8 mouse cellular contexts compared by ENCODE assay signal in genomic region chr7:35055619-35056435, GRCm38 (mm10). TPM values are rescaled to one million over a fixed set of nuclear protein-coding genes. Genes with fewer than 3 reads are reported as not detected.
DNase-seq lines count a peak whose midpoint lies in the region; ATAC-seq and TF ChIP-seq lines count a peak whose summit lies in the region.

No protein-coding gene starts in this region.

- peak; percentile 34 for DNase-seq in ES-E14 (ENCODE audit: low read depth, low spot score)
- DNase-seq in adrenal gland, postnatal 4 days (ENCODE audit: low spot score in 2 of 2): peak; percentile 35 to 39
- peak; percentile 63 for DNase-seq in embryonic facial prominence, embryonic 14.5 days (ENCODE audit: low spot score)
- DNase-seq in heart, embryonic 10.5 days (ENCODE audit: low spot score): peak; percentile 81
- peak; percentile 38 to 59 for DNase-seq in kidney, postnatal 25 days
- DNase-seq in ovary, postnatal 36 days (ENCODE audit: low spot score): no peak

- H3K27ac ChIP-seq in ES-E14 (ENCODE audit: insufficient read depth, low read depth, low read length, poor library complexity, severe bottlenecking): peak overlapping the region; percentile 80
- H3K27ac ChIP-seq in embryonic facial prominence, embryonic 14.5 days (replicated peaks; ENCODE audit: low read depth, low read length): peak overlapping the region; percentile 84
- peak overlapping the region; percentile 97 for H3K27ac ChIP-seq in heart, embryonic 10.5 days
- peak overlapping the region; percentile 93 for H3K27ac ChIP-seq in liver, embryonic 12.5 days
- H3K27ac ChIP-seq in neural tube, embryonic 12.5 days: peak overlapping the region; percentile 84

- H3K4me2 ChIP-seq in embryonic facial prominence, embryonic 14.5 days (ENCODE audit: low read depth, low read length): peak overlapping the region; percentile 92
- peak overlapping the region; percentile 79 for H3K4me2 ChIP-seq in liver, embryonic 12.5 days
- H3K4me2 ChIP-seq in neural tube, embryonic 12.5 days (replicated peaks): peak overlapping the region; percentile 80

- H3K36me3 ChIP-seq in ES-E14 (ENCODE audit: control insufficient read depth, insufficient read depth, low read length, poor library complexity, severe bottlenecking): no peaks in the 10 kb centered on the region
- H3K36me3 ChIP-seq in embryonic facial prominence, embryonic 14.5 days (ENCODE audit: control insufficient read depth, insufficient read depth, low read length): no peaks in the 10 kb centered on the region
- 0 out of 2 replicates have a peak, but pooled peaks cover 4% of the 10 kb centered on the region for H3K36me3 ChIP-seq in heart, embryonic 10.5 days
- H3K36me3 ChIP-seq in liver, embryonic 12.5 days: peaks cover 16% of the 10 kb centered on the region
- H3K36me3 ChIP-seq in neural tube, embryonic 12.5 days: no peaks in the 10 kb centered on the region

- no peaks in the 10 kb centered on the region for H3K9me3 ChIP-seq in ES-E14 (ENCODE audit: control insufficient read depth, insufficient read depth, low read depth, low read length)
- H3K9me3 ChIP-seq in embryonic facial prominence, embryonic 14.5 days (ENCODE audit: control insufficient read depth, low read length): no peaks in the 10 kb centered on the region
- H3K9me3 ChIP-seq in heart, embryonic 10.5 days: peaks cover 4% of the 10 kb centered on the region; the same call in 1 of the 2 replicates
- no peaks in the 10 kb centered on the region for H3K9me3 ChIP-seq in liver, embryonic 12.5 days (replicated peaks)
- no peaks in the 10 kb centered on the region for H3K9me3 ChIP-seq in neural tube, embryonic 12.5 days

- in situ Hi-C loops in ES-E14 (cut with MboI; ENCODE audit: low sequenced_read_pairs in 2 of 2, unreplicated experiment in 2 of 2): no loop called here

- H3K4me1 ChIP-seq in ES-E14 (ENCODE audit: control insufficient read depth in 2 of 2, insufficient read depth in 2 of 2, low read length in 2 of 2, poor library complexity in 1 of 2): peaks cover 1 to 3% of the 10 kb centered on the region in 2 experiments; a peak in 1 of 4 replicates
- peaks cover 11% of the 10 kb centered on the region for H3K4me1 ChIP-seq in embryonic facial prominence, embryonic 14.5 days (ENCODE audit: control insufficient read depth, insufficient read depth, low read length)
- H3K4me1 ChIP-seq in heart, embryonic 10.5 days: peaks cover 11% of the 10 kb centered on the region
- peaks cover 37% of the 10 kb centered on the region for H3K4me1 ChIP-seq in liver, embryonic 12.5 days
- peaks cover 16% of the 10 kb centered on the region for H3K4me1 ChIP-seq in neural tube, embryonic 12.5 days

- under 1% methylated on average over 32 of the region's 77 CpGs for WGBS in embryonic facial prominence, embryonic 14.5 days
- WGBS in heart, embryonic 10.5 days: 1% methylated on average over 69 of the region's 77 CpGs
- under 1% methylated on average over 54 of the region's 77 CpGs for WGBS in liver, embryonic 12.5 days (ENCODE audit: insufficient replicate concordance)
- under 1% methylated on average over 72 of the region's 77 CpGs for whole genome bisulfite sequencing in neural tube, embryonic 12.5 days

- ATAC-seq in embryonic facial prominence, embryonic 14.5 days (ENCODE audit: low read depth): peak; percentile 85
- peak; percentile 76 for ATAC-seq in liver, embryonic 12.5 days
- ATAC-seq in neural tube, embryonic 12.5 days (ENCODE audit: low FRiP score, low read depth): peak; percentile 85

- peak overlapping the region; percentile 95 to 99 for H3K4me3 ChIP-seq in ES-E14 (ENCODE audit: insufficient read depth in 1 of 2, low read depth in 1 of 2, low read length in 2 of 2, poor library complexity in 1 of 2, severe bottlenecking in 1 of 2)
- peak overlapping the region; percentile 96 for H3K4me3 ChIP-seq in embryonic facial prominence, embryonic 14.5 days (ENCODE audit: low read depth, low read length)
- H3K4me3 ChIP-seq in heart, embryonic 10.5 days: peak overlapping the region; percentile 97
- H3K4me3 ChIP-seq in liver, embryonic 12.5 days: peak overlapping the region; percentile 94
- H3K4me3 ChIP-seq in neural tube, embryonic 12.5 days: peak overlapping the region; percentile 97

- peak overlapping the region; percentile 98 for H3K9ac ChIP-seq in ES-E14 (ENCODE audit: insufficient read depth, low read depth, low read length, poor library complexity, severe bottlenecking)
- H3K9ac ChIP-seq in embryonic facial prominence, embryonic 14.5 days (ENCODE audit: low read depth, low read length): peak overlapping the region; percentile 95
- H3K9ac ChIP-seq in liver, embryonic 12.5 days: peak overlapping the region; percentile 99
- H3K9ac ChIP-seq in neural tube, embryonic 12.5 days: peak overlapping the region; percentile 92

- no peaks in the 10 kb centered on the region for H3K27me3 ChIP-seq in embryonic facial prominence, embryonic 14.5 days (replicated peaks; ENCODE audit: control insufficient read depth, insufficient read depth, low read length)
- no peaks in the 10 kb centered on the region for H3K27me3 ChIP-seq in heart, embryonic 10.5 days (ENCODE audit: insufficient read depth, poor library complexity, severe bottlenecking)
- H3K27me3 ChIP-seq in liver, embryonic 12.5 days (replicated peaks): no peaks in the 10 kb centered on the region
- no peaks in the 10 kb centered on the region for H3K27me3 ChIP-seq in neural tube, embryonic 12.5 days (replicated peaks)

TF ChIP-seq in ES-E14, 5 proteins besides CTCF, POLR2A, EP300 and RAD21:
- TF ChIP-seq MAFK (IDR thresholded peaks at IDR 0.05; ENCODE audit: insufficient read depth, low read depth, low read length) (no peak), ZC3H11A (IDR thresholded peaks at IDR 0.05; ENCODE audit: borderline replicate concordance, low read depth, low read length) (no peak)

RNA-seq across cellular contexts. Expression of gene Cebpg, which starts 0.5 kb away (rescaled TPM):
- 12.8 and 14.0 TPM in 2 replicates for total RNA-seq in ES-E14 (2012; rRNA removed)
- 10 to 100 TPM; 32.1 to 33.9 TPM for total RNA-seq in adrenal gland, postnatal 4 days (2021)
- 39.3 and 44.3 TPM in 2 replicates for polyA plus RNA-seq in embryonic facial prominence, embryonic 14.5 days (2014; fragmentation: Nextera tagmentation; extraction: Ambion mirVana)
- polyA plus RNA-seq in heart, embryonic 10.5 days (2016; fragmentation: Nextera tagmentation; extraction: Ambion mirVana): 17.5 and 29.3 TPM in 2 replicates
- polyA plus RNA-seq in liver, embryonic 12.5 days (2016; fragmentation: Nextera tagmentation; extraction: Ambion mirVana): 27.9 and 28.0 TPM in 2 replicates
- 48.4 and 50.9 TPM in 2 replicates for polyA plus RNA-seq in neural tube, embryonic 12.5 days (2016; fragmentation: Nextera tagmentation; extraction: Ambion mirVana)
